Mouse (Mus musculus) cerebellum, adult 2 months (tissue): ENCODE measurements at regions not wholly inside any gene's neighbourhood (a gene's known extent, or its start where the extent isn't known, plus 50 kb on each side); places are given as distances from the start of the nearest gene placed in this dataset.

Experiments
- CTCF ChIP-seq: fragments of 200-500 bp; IDR thresholded peaks from 2 replicates; pipeline ENCODE4 v1.5.1; 2011; ENCODE audit warnings: low read depth, mild to moderate bottlenecking, control low read depth, low read length, moderate library complexity, borderline replicate concordance; ENCODE audit not compliant: insufficient read depth
- POLR2A ChIP-seq: fragments of 200-500 bp; IDR thresholded peaks from 2 replicates; pipeline ENCODE4 v1.6.1; 2011; ENCODE audit warnings: low read length, control low read depth, borderline replicate concordance; ENCODE audit not compliant: insufficient read depth

DNA sequence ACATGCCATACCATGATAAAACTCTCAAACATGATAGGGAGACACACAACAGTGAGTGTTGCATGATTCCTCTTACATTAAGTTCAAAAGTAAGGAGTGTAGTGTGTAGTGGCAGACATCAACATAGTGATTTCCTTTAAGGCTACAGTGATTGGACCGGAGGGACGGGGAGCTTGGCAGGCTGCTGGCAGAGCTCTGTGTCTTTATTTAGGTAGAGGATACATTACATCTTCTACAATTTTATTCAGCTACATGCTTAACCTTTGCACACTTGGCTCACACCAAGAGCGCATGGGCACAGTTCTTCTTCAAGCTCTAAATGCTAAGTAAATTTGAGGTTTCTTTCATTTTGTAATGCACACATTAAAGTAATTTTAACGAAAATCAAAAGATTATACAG is 194.6 kb upstream of the Pter start:
- TF ChIP-seq CTCF (no peak), POLR2A (no peak)
